Mouse (Mus musculus) lung, postnatal 25 days (tissue): ENCODE measurements around the gene Cers3.

Source experiments
- DNase-seq: peaks from one replicate; pipeline ENCODE4 v3.0.0; 2022; ENCODE audit warnings: low spot score

Gene Cers3

GRCm38 (mm10) chr7:66743377-66743781 lies at the start of gene Cers3:
TSS of gene Cers3 (plus strand) at chr7:66743504.
- peak; percentile 5 for DNase-seq

- no peak for DNase-seq
Observed at GRCm38 (mm10) chr7:66694467-66694866, 48.8 kb upstream of the Cers3 start.

GRCm38 (mm10) chr7:66702721-66703120 lies 40.6 kb upstream of the Cers3 start:
- no peak for DNase-seq

- peak; percentile 35 for DNase-seq
Observed at GRCm38 (mm10) chr7:66704631-66705030, 38.7 kb upstream of the Cers3 start.

- DNase-seq = no peak
Observed at GRCm38 (mm10) chr7:66711166-66711565, 32.1 kb upstream of the Cers3 start.

GRCm38 (mm10) chr7:66724514-66724913 lies 18.8 kb upstream of the Cers3 start:
- no peak for DNase-seq

- DNase-seq = no peak
Observed at GRCm38 (mm10) chr7:66724954-66725353, 18.4 kb upstream of the Cers3 start.

- DNase-seq = no peak
Observed at GRCm38 (mm10) chr7:66728072-66728471, 15.2 kb upstream of the Cers3 start.

- no peak for DNase-seq
Observed at GRCm38 (mm10) chr7:66729232-66729631, 14.1 kb upstream of the Cers3 start.

GRCm38 (mm10) chr7:66733431-66733830 lies 9.9 kb upstream of the Cers3 start:
- DNase-seq = no peak

GRCm38 (mm10) chr7:66733882-66734281 lies 9.4 kb upstream of the Cers3 start:
- no peak for DNase-seq

- no peak for DNase-seq
Observed at GRCm38 (mm10) chr7:66734466-66734865, 8.8 kb upstream of the Cers3 start.

GRCm38 (mm10) chr7:66734993-66735392 lies 8.3 kb upstream of the Cers3 start:
- DNase-seq = peak; percentile 15

GRCm38 (mm10) chr7:66737418-66737817 lies 5.9 kb upstream of the Cers3 start:
- DNase-seq = no peak

- no peak for DNase-seq
Observed at GRCm38 (mm10) chr7:66741008-66741407, 2.3 kb upstream of the Cers3 start.

- no peak for DNase-seq
Observed at GRCm38 (mm10) chr7:66741412-66741811, 1.9 kb upstream of the Cers3 start.

- DNase-seq = no peak
Observed at GRCm38 (mm10) chr7:66746972-66747371, 3.7 kb downstream of the Cers3 start.

- DNase-seq = no peak
Observed at GRCm38 (mm10) chr7:66749998-66750397, 6.7 kb downstream of the Cers3 start.

GRCm38 (mm10) chr7:66753816-66754215 lies 10.5 kb downstream of the Cers3 start:
- no peak for DNase-seq

- DNase-seq = no peak
Observed at GRCm38 (mm10) chr7:66755611-66756010, 12.3 kb downstream of the Cers3 start.

GRCm38 (mm10) chr7:66769902-66770301 lies 26.6 kb downstream of the Cers3 start:
- DNase-seq = no peak

GRCm38 (mm10) chr7:66770706-66771105 lies 27.4 kb downstream of the Cers3 start:
- DNase-seq = no peak

- no peak for DNase-seq
Observed at GRCm38 (mm10) chr7:66771252-66771651, 27.9 kb downstream of the Cers3 start.

GRCm38 (mm10) chr7:66779411-66779810 lies 36.1 kb downstream of the Cers3 start:
- DNase-seq = no peak
